Comparison of ENCODE assay signal across 20 mouse cellular contexts in the genomic region with DNA sequence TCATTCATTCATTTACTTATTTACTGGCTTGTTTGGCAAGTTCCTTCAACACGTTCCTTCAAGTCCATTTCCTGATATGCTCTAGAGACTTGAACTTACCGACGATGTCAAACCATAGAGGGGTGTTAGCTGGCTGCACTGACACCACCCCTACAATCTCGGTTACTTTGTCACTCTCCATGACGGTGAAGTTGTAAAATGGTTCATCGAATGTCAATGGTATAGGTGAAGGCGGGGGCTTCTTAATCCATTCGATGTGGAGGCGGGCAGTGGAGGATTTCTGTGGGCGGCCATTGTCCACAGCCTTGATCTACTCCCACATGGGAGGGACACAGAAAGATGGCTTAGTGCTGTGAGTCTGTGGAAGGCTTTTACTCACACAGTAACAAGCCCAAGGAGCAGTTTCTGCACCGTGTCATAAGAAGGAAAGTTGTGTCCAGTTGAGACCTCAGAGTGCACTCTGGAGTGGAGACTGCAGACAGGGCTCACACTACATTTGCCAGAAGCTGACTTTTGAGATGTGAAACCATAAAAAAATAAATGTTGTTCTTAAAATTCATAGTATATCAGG.
"Had no signal": no experiment of that assay in that cellular context is flagged by ENCODE, and none has a peak within 500 bp of the region (broad histone marks: within the 10 kb centered on the region; RNA-seq: fewer than 3 reads in every experiment).

No protein-coding gene starts in this region.

- H3K4me2 ChIP-seq: limb, embryonic 13.5 days; liver, embryonic 12.5 days; liver, embryonic 15.5 days; lung, embryonic 15.5 days; midbrain, embryonic 15.5 days; neural tube, embryonic 13.5 days; stomach, embryonic 15.5 days had no signal

- H3K36me3 ChIP-seq: limb, embryonic 10.5 days; limb, embryonic 13.5 days; liver, embryonic 12.5 days; liver, embryonic 15.5 days; lung, embryonic 15.5 days; midbrain, embryonic 15.5 days; neural tube, embryonic 13.5 days; stomach, embryonic 15.5 days had no signal

- H3K27ac ChIP-seq: limb, embryonic 10.5 days; limb, embryonic 13.5 days; liver, embryonic 12.5 days; liver, embryonic 15.5 days; lung, embryonic 15.5 days; midbrain, embryonic 10.5 days; midbrain, embryonic 15.5 days; neural tube, embryonic 13.5 days; stomach, embryonic 15.5 days had no signal

- H3K27me3 ChIP-seq: limb, embryonic 13.5 days; liver, embryonic 12.5 days; liver, embryonic 15.5 days; lung, embryonic 15.5 days; megakaryocyte, embryonic 14.5 days; midbrain, embryonic 15.5 days; neural tube, embryonic 13.5 days; stomach, embryonic 15.5 days had no signal

- H3K4me3 ChIP-seq: limb, embryonic 10.5 days; limb, embryonic 13.5 days; liver, embryonic 12.5 days; liver, embryonic 15.5 days; lung, embryonic 15.5 days; megakaryocyte, embryonic 14.5 days; midbrain, embryonic 10.5 days; midbrain, embryonic 15.5 days; neural tube, embryonic 13.5 days; stomach, embryonic 15.5 days had no signal

- H3K4me1 ChIP-seq: liver, embryonic 12.5 days; liver, embryonic 15.5 days; lung, embryonic 15.5 days; megakaryocyte, embryonic 14.5 days; stomach, embryonic 15.5 days had no signal

- H3K9me3 ChIP-seq: limb, embryonic 10.5 days; limb, embryonic 13.5 days; liver, embryonic 12.5 days; liver, embryonic 15.5 days; lung, embryonic 15.5 days; midbrain, embryonic 10.5 days; midbrain, embryonic 15.5 days; neural tube, embryonic 13.5 days; stomach, embryonic 15.5 days had no signal

- DNase-seq: kidney, adult 8-10 months; liver; lung, adult 18-20 months; lung, postnatal 10 days; lung, postnatal 36 days; retina, postnatal 1 day; right cerebral cortex, postnatal 25 days; spleen, adult 18-20 months; thymus, postnatal 25 days had no signal

- ATAC-seq: intestine, postnatal 0 days; liver, embryonic 12.5 days; midbrain, embryonic 15.5 days had no signal

- H3K9ac ChIP-seq: limb, embryonic 13.5 days; liver, embryonic 12.5 days; liver, embryonic 15.5 days; lung, embryonic 15.5 days; midbrain, embryonic 15.5 days; neural tube, embryonic 13.5 days; stomach, embryonic 15.5 days had no signal
